Mouse (Mus musculus): Measurements from ENCODE around the gene Bace1. TPM values are rescaled to one million over a fixed set of nuclear protein-coding genes. Genes with fewer than 3 reads are reported as not detected.

The Bace1 gene
- total RNA-seq (2014; rRNA removed; ENCODE audit: low replicate concordance) (29.0 and 52.6 TPM in 2 replicates), polyA plus RNA-seq (2015; fragmentation: Nextera tagmentation; extraction: Ambion mirVana) (16.7 and 17.8 TPM in 2 replicates)

- no peaks in the 10 kb centered on the region for H3K9me3 ChIP-seq (replicated peaks; ENCODE audit: control insufficient read depth, low read length)
- peak within 1 kb of the TSS; percentile 88 for H3K4me3 ChIP-seq (ENCODE audit: low read depth, low read length)
- peak within 1 kb of the TSS; percentile 88 for H3K9ac ChIP-seq (replicated peaks; ENCODE audit: low read depth, low read length)
- DNase-seq (ENCODE audit: low spot score): peak; percentile 92
- WGBS: under 1% methylated on average over 40 of the region's 40 CpGs
- peaks cover 27% of the 10 kb centered on the region for H3K4me1 ChIP-seq (ENCODE audit: control insufficient read depth, insufficient read depth)
- H3K36me3 ChIP-seq (replicated peaks; ENCODE audit: control insufficient read depth, insufficient read depth, low read length): no peaks in the 10 kb centered on the region
- ATAC-seq (ENCODE audit: insufficient read depth, low read depth): peak; percentile 84
- peak within 1 kb of the TSS; percentile 96 for H3K4me2 ChIP-seq (ENCODE audit: low read depth, low read length)
- TF ChIP-seq EP300 (IDR thresholded peaks at IDR 0.05; ENCODE audit: low read depth): no peak
- peak; percentile 55 for TF ChIP-seq CTCF (IDR thresholded peaks at IDR 0.05; ENCODE audit: low read depth)
- H3K27me3 ChIP-seq (ENCODE audit: control insufficient read depth, insufficient read depth, low read length): no peaks in the 10 kb centered on the region
- peak within 1 kb of the TSS; percentile 74 for H3K27ac ChIP-seq (ENCODE audit: low read depth)
These were observed at the start of gene Bace1 for GRCm38 (mm10) chr9:45838434-45839138. Gene Bace1, plus strand, starts transcription at chr9:45838580.

DNA sequence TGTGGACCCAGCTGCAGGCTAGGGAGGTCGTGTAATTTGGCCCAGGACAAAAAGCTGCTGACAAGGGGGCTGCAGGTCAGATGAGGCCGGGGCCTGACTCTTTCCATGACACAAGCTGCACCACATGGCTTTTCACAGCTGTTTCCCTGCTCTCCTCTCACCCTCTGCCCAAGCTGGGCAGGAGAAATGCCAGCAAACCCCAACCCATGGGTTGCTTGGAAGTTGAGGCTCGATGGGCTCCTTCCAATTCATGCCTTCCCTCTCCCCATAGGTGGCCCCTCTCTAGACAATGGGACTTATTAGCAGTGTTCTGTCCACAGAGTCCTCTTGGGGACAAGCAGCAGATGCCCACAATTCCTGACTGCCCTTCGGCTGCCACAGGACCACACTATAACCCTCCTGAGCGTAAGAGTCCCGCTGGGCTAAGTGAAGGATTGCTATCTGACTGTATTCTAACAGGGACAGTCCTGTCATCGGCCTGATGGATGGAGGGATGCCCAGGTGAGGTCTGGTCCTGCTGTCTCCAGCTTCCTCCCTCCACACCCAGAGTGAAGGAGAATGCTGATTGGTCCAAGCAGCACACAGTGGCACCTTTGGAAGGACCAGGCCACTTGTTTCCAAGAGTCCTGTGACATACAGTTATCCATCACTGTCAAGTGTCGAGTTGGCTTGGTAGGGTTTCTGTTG lies 46.8 kb upstream of the Bace1 start:
- Histone ChIP-seq H3K9ac (replicated peaks; ENCODE audit: low read depth, low read length) (no peak overlapping the region), H3K27ac (ENCODE audit: low read depth) (no peak overlapping the region), H3K9me3 (replicated peaks; ENCODE audit: control insufficient read depth, low read length) (no peaks in the 10 kb centered on the region), H3K36me3 (replicated peaks; ENCODE audit: control insufficient read depth, insufficient read depth, low read length) (peaks cover 19% of the 10 kb centered on the region), H3K4me2 (ENCODE audit: low read depth, low read length) (no peak overlapping the region), H3K27me3 (ENCODE audit: control insufficient read depth, insufficient read depth, low read length) (no peaks in the 10 kb centered on the region), H3K4me3 (ENCODE audit: low read depth, low read length) (no peak overlapping the region), H3K4me1 (ENCODE audit: control insufficient read depth, insufficient read depth) (peaks cover 9% of the 10 kb centered on the region)
- TF ChIP-seq EP300 (IDR thresholded peaks at IDR 0.05; ENCODE audit: low read depth) (no peak), CTCF (IDR thresholded peaks at IDR 0.05; ENCODE audit: low read depth) (no peak)
- DNase-seq (ENCODE audit: low spot score) (no peak), ATAC-seq (ENCODE audit: insufficient read depth, low read depth) (no peak)
- WGBS: 79% methylated on average over 8 of the region's 8 CpGs

DNA sequence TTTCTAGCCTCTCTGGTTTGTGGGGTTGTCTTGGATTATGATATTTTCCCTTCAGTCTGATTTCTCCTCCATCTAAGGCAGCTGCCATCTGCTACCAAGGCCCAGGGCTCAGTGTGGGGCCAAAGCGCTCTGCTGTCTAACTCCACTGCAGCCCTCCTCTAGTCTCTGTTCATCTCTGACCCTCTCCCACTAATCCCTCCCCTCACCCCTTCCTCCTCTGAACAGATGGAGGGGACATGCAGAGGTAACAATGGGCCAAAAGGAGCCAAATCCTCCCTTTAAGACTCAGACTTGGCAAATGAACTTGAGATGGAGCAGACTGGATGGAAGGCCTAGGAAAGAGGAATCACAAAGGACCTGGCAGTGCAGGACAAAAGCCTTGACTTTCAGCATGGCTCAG lies 46.1 kb upstream of the Bace1 start:
- peaks cover 19% of the 10 kb centered on the region for H3K36me3 ChIP-seq (replicated peaks; ENCODE audit: control insufficient read depth, insufficient read depth, low read length)
- H3K27me3 ChIP-seq (ENCODE audit: control insufficient read depth, insufficient read depth, low read length): no peaks in the 10 kb centered on the region
- DNase-seq (ENCODE audit: low spot score) (no peak), ATAC-seq (ENCODE audit: insufficient read depth, low read depth) (no peak)
- no peak overlapping the region for H3K9ac ChIP-seq (replicated peaks; ENCODE audit: low read depth, low read length)
- 95% methylated on average over 1 of the region's 1 CpGs for WGBS
- no peak for TF ChIP-seq CTCF (IDR thresholded peaks at IDR 0.05; ENCODE audit: low read depth)
- TF ChIP-seq EP300 (IDR thresholded peaks at IDR 0.05; ENCODE audit: low read depth): no peak
- H3K4me2 ChIP-seq (ENCODE audit: low read depth, low read length): no peak overlapping the region
- H3K9me3 ChIP-seq (replicated peaks; ENCODE audit: control insufficient read depth, low read length): no peaks in the 10 kb centered on the region
- peaks cover 8% of the 10 kb centered on the region for H3K4me1 ChIP-seq (ENCODE audit: control insufficient read depth, insufficient read depth)
- H3K4me3 ChIP-seq (ENCODE audit: low read depth, low read length): no peak overlapping the region
- no peak overlapping the region for H3K27ac ChIP-seq (ENCODE audit: low read depth)

GRCm38 (mm10) chr9:45793697-45794096 lies 44.7 kb upstream of the Bace1 start:
- Histone ChIP-seq H3K27ac (ENCODE audit: low read depth) (no peak overlapping the region), H3K9me3 (replicated peaks; ENCODE audit: control insufficient read depth, low read length) (no peaks in the 10 kb centered on the region), H3K4me1 (ENCODE audit: control insufficient read depth, insufficient read depth) (no peaks in the 10 kb centered on the region), H3K4me2 (ENCODE audit: low read depth, low read length) (no peak overlapping the region), H3K36me3 (replicated peaks; ENCODE audit: control insufficient read depth, insufficient read depth, low read length) (peaks cover 19% of the 10 kb centered on the region), H3K4me3 (ENCODE audit: low read depth, low read length) (no peak overlapping the region), H3K9ac (replicated peaks; ENCODE audit: low read depth, low read length) (no peak overlapping the region), H3K27me3 (ENCODE audit: control insufficient read depth, insufficient read depth, low read length) (no peaks in the 10 kb centered on the region)
- TF ChIP-seq CTCF (IDR thresholded peaks at IDR 0.05; ENCODE audit: low read depth) (no peak), EP300 (IDR thresholded peaks at IDR 0.05; ENCODE audit: low read depth) (no peak)
- ATAC-seq (ENCODE audit: insufficient read depth, low read depth) (no peak), DNase-seq (ENCODE audit: low spot score) (no peak)
- 87% methylated on average over 6 of the region's 6 CpGs for WGBS

- no peaks in the 10 kb centered on the region for H3K27me3 ChIP-seq (ENCODE audit: control insufficient read depth, insufficient read depth, low read length)
- no peak overlapping the region for H3K27ac ChIP-seq (ENCODE audit: low read depth)
- no peak overlapping the region for H3K4me3 ChIP-seq (ENCODE audit: low read depth, low read length)
- no peaks in the 10 kb centered on the region for H3K9me3 ChIP-seq (replicated peaks; ENCODE audit: control insufficient read depth, low read length)
- ATAC-seq (ENCODE audit: insufficient read depth, low read depth) (no peak), DNase-seq (ENCODE audit: low spot score) (no peak)
- 69% methylated on average over 5 of the region's 5 CpGs for WGBS
- no peak for TF ChIP-seq EP300 (IDR thresholded peaks at IDR 0.05; ENCODE audit: low read depth)
- no peak for TF ChIP-seq CTCF (IDR thresholded peaks at IDR 0.05; ENCODE audit: low read depth)
- H3K36me3 ChIP-seq (replicated peaks; ENCODE audit: control insufficient read depth, insufficient read depth, low read length): peaks cover 18% of the 10 kb centered on the region
- no peak overlapping the region for H3K9ac ChIP-seq (replicated peaks; ENCODE audit: low read depth, low read length)
- no peak overlapping the region for H3K4me2 ChIP-seq (ENCODE audit: low read depth, low read length)
- no peaks in the 10 kb centered on the region for H3K4me1 ChIP-seq (ENCODE audit: control insufficient read depth, insufficient read depth)
These were observed 42.7 kb upstream of the Bace1 start for GRCm38 (mm10) chr9:45795722-45796121.
